Mouse (Mus musculus): ENCODE data around the gene Tbk1.

Gene Tbk1

GRCm38 (mm10) chr10:121496616-121497015, 90.0 kb downstream of the Tbk1 start:
- DNase-seq: no peak
